Mouse (Mus musculus) liver, adult 2 months (tissue): ENCODE data around the gene Fads6. TPM values are rescaled to one million over a fixed set of nuclear protein-coding genes. Genes with fewer than 3 reads are reported as not detected.

Experiments
- DNase-seq: peaks from one replicate; pipeline ENCODE4 v3.0.0-alpha.2; 2011; ENCODE audit warnings: low read depth, low spot score; ENCODE audit errors: extremely low read depth
- H3K27ac ChIP-seq: fragments of 200-500 bp; replicated peaks from 2 replicates; pipeline ENCODE4 v1.5.1; 2012; ENCODE audit warnings: low read depth, mild to moderate bottlenecking, control low read depth, inconsistent platforms, low read length; ENCODE audit not compliant: insufficient read depth
- H3K27me3 ChIP-seq: fragments of 200-500 bp; 2 replicates; pipeline ENCODE4 v1.6.1; 2012; ENCODE audit warnings: mild to moderate bottlenecking, moderate library complexity, low read length, inconsistent platforms; ENCODE audit not compliant: control insufficient read depth, insufficient read depth
- H3K36me3 ChIP-seq: fragments of 200-500 bp; 2 replicates; pipeline ENCODE4 v1.6.1; 2012; ENCODE audit warnings: low read length, inconsistent platforms; ENCODE audit not compliant: control insufficient read depth, insufficient read depth
- H3K4me1 ChIP-seq: fragments of 200-500 bp; 2 replicates; pipeline ENCODE4 v1.6.1; 2011; ENCODE audit warnings: low read length; ENCODE audit not compliant: control insufficient read depth, insufficient read depth
- H3K4me3 ChIP-seq: fragments of 200-500 bp; 2 replicates; pipeline ENCODE4 v1.5.1; 2011; ENCODE audit warnings: low read depth, mild to moderate bottlenecking, control low read depth, low read length, moderate library complexity; ENCODE audit not compliant: insufficient read depth
- H3K79me2 ChIP-seq: fragments of 200-500 bp; 2 replicates; pipeline ENCODE4 v1.6.1; 2012; ENCODE audit warnings: inconsistent platforms, mild to moderate bottlenecking, low read length, moderate library complexity; ENCODE audit not compliant: control insufficient read depth, insufficient read depth
- H3K9ac ChIP-seq: fragments of 200-500 bp; 2 replicates; pipeline ENCODE4 v1.6.1; 2012; ENCODE audit warnings: low read depth, mild to moderate bottlenecking, control low read depth, inconsistent platforms, low read length
- CTCF ChIP-seq: fragments of 200-500 bp; IDR thresholded peaks from 2 replicates; pipeline ENCODE4 v1.5.1; 2011; ENCODE audit warnings: low read depth, low read length, control low read depth
- POLR2A ChIP-seq: fragments of 200-500 bp; IDR thresholded peaks from 2 replicates; pipeline ENCODE4 v1.6.1; 2011; ENCODE audit warnings: low read length, control low read depth; ENCODE audit not compliant: insufficient read depth; ENCODE audit errors: extremely low read depth
- WGBS: fragments of 180-500 bp; shearing (Covaris S2); methylation state at CpG from one replicate; pipeline ENCODE4 v1.1.7; 2018; 5-methylcytosine and 5-hydroxymethylcytosine counted together
- polyA plus RNA-seq: library from polyadenylated mRNA; depleted of rRNA; stranded (reverse); fragments of >200 nt; gene quantifications from 2 replicates; pipeline ENCODE4 v1.2.3, GENCODE M21; 2012
- total RNA-seq: library from RNA; depleted of rRNA; stranded (reverse); fragments of >200 nt; gene quantifications from 2 replicates; pipeline ENCODE4 v1.2.3, GENCODE M21; 2014

Fads6 gene
- total and polyA plus RNA-seq, 2 experiments: 55.3 to 56.1 TPM

DNA sequence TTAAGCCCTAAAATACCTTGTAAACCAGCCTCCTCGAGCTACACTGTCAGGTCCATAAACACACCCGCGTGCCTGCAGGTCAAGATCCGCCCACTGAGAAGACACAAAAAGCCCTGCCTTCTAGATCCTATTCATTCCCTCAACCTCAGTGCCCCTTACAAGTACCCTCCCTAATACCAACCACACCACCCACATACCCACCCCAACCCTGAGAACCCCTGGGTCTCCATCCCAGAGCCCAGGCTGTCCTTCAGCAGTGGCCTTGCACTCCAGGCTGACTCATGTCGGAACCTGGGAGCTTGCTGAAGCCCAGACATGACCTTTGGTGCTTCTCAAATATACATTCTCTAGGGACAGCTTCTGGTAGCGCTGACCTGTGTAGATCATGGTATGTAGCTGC lies 22.7 kb downstream of the Fads6 start:
- H3K79me2 ChIP-seq: no peaks in the 10 kb centered on the region
- no peak overlapping the region for H3K27ac ChIP-seq
- DNase-seq: no peak
- H3K4me3 ChIP-seq: no peak overlapping the region
- H3K27me3 ChIP-seq: no peaks in the 10 kb centered on the region
- TF ChIP-seq POLR2A: no peak
- no peak for TF ChIP-seq CTCF
- H3K9ac ChIP-seq: no peak overlapping the region
- 93% methylated on average over 6 of the region's 6 CpGs for WGBS
- H3K4me1 ChIP-seq: no peaks in the 10 kb centered on the region; the same call in 1 of the 2 replicates
- H3K36me3 ChIP-seq: no peaks in the 10 kb centered on the region

DNA sequence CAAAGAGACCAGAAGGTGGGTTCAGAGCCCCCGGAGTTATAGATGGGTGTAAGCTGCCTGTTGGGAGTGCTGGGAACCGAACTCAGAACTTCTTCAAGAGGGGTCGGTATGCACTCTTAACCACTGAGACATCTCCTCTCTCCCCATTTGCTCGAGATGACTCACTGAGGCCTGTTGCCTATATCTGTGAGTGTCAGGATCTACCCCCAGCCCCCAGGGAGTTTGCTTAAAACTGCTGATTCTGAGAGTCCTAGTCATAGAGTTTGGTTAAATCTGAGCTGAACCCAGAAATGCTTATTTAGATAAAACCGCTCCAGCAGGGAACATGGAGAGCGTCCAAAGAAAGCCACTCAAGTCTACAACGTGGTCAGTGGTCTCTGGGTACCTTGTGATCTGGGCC lies 23.3 kb downstream of the Fads6 start:
- TF ChIP-seq POLR2A: no peak
- no peak for TF ChIP-seq CTCF
- no peak overlapping the region for H3K27ac ChIP-seq
- no peaks in the 10 kb centered on the region for H3K79me2 ChIP-seq
- no peaks in the 10 kb centered on the region for H3K27me3 ChIP-seq
- H3K4me3 ChIP-seq: no peak overlapping the region
- no peaks in the 10 kb centered on the region for H3K36me3 ChIP-seq
- H3K9ac ChIP-seq: no peak overlapping the region
- H3K4me1 ChIP-seq: no peaks in the 10 kb centered on the region; the same call in 1 of the 2 replicates
- WGBS: 90% methylated on average over 7 of the region's 7 CpGs
- no peak for DNase-seq

DNA sequence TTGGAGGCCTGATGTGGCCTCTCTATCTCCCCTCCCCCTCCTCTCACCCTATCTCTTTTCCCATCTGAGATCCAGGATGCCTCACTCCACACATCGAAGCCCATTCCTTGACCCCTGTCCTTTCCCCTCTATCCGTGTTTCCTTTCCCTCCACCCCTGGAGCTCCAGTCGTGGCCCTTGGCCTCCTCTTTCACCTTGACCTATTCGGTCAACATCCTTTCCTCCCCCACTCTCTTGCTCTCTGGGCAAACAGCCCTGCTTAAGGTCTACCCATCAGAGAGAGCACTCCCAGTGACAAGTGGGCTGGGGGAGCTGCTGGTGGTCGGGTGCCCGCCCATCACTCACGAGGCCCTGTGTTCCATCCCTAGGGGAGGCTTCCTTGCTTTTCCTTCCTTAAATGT lies 23.7 kb downstream of the Fads6 start:
- H3K4me3 ChIP-seq: no peak overlapping the region
- TF ChIP-seq POLR2A (no peak), CTCF (no peak)
- no peak overlapping the region for H3K27ac ChIP-seq
- no peaks in the 10 kb centered on the region for H3K36me3 ChIP-seq
- no peaks in the 10 kb centered on the region for H3K79me2 ChIP-seq
- whole genome bisulfite sequencing: 51% methylated on average over 7 of the region's 7 CpGs
- H3K9ac ChIP-seq: no peak overlapping the region
- H3K27me3 ChIP-seq: no peaks in the 10 kb centered on the region
- DNase-seq: no peak
- H3K4me1 ChIP-seq: no peaks in the 10 kb centered on the region; the same call in 1 of the 2 replicates

DNA sequence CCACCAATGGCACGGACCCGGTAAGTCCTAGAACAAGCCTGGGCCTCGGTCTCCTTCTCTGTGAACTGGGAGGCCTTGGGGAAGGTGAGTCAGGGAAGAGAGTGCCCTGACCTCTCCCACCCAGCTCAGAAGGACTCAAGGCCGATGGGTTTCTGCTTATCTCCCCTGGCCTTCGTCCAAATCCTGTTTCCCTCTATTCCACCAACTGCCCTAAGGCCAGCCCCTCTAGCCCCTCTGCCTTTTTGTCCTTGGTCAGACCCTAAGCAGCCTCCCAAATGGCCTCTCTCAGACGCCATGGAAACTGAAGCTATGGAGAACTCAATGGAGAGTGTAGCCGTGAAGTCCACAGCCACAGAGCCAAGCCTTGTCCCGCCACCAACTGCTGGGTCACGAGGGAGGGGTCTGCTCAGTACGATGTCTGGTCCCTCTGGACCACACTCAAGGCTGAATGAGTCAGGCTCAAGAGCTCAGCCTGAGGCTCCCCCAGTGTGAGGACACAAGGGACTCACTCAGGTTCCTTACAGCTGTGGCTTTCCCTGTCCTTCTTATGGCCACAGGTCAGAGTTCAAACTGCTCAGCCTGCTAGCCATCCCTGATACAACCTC lies 24.5 kb downstream of the Fads6 start:
- H3K27ac ChIP-seq: no peak overlapping the region
- TF ChIP-seq CTCF (no peak), POLR2A (no peak)
- 76% methylated on average over 10 of the region's 10 CpGs for WGBS
- no peaks in the 10 kb centered on the region for H3K27me3 ChIP-seq
- no peak overlapping the region for H3K4me3 ChIP-seq
- no peaks in the 10 kb centered on the region for H3K79me2 ChIP-seq
- no peak overlapping the region for H3K9ac ChIP-seq
- no peaks in the 10 kb centered on the region for H3K36me3 ChIP-seq
- DNase-seq: no peak
- H3K4me1 ChIP-seq: no peaks in the 10 kb centered on the region; the same call in 1 of the 2 replicates

DNA sequence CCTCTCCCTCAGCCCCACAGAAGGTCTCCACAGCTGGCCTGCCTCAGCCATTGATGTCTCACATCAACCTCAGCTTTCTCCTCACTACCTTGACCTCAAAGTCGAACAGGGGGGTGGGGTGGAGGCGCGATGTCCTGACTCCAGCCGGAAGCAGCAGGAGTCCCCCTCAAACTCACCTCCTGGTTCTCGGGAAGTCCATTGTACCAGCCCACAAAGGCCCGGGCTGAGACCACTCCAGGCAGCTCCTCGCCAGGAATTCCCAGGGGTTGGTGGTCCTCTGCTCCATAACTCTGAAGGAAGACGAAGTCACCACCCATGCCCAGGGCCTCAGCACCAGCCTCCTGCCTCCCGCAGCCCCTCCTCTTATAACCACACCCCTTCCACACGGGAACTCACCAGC lies 26.0 kb downstream of the Fads6 start:
- H3K9ac ChIP-seq: no peak overlapping the region
- no peaks in the 10 kb centered on the region; the same call in 1 of the 2 replicates for H3K4me1 ChIP-seq
- no peak overlapping the region for H3K27ac ChIP-seq
- WGBS: 87% methylated on average over 10 of the region's 10 CpGs
- no peaks in the 10 kb centered on the region for H3K79me2 ChIP-seq
- no peak for DNase-seq
- no peak overlapping the region for H3K4me3 ChIP-seq
- H3K27me3 ChIP-seq: peaks cover 7% of the 10 kb centered on the region
- TF ChIP-seq CTCF: no peak
- no peak for TF ChIP-seq POLR2A
- H3K36me3 ChIP-seq: no peaks in the 10 kb centered on the region

DNA sequence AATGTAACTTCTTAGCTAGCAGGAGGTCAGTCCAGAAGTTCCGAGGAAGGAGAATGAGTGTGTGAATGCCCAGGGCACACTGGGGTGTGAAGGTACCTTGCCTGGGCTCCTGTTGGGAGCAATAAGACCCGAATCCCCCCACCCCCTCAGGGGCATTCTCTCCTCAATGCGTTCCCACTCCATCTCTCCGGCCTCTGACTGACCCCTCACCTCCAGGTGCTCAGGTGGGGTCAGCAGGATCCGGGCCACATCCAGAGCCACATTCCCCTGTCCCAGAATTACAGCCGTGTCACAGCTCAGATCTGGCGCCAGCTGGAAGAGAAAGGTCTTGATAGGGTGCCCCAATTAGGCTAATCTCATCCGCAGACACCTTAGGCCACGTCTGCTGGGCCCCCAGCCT lies 26.4 kb downstream of the Fads6 start:
- Histone ChIP-seq H3K79me2 (no peaks in the 10 kb centered on the region), H3K36me3 (no peaks in the 10 kb centered on the region), H3K4me1 (no peaks in the 10 kb centered on the region; the same call in 1 of the 2 replicates), H3K27me3 (peaks cover 9% of the 10 kb centered on the region), H3K4me3 (no peak overlapping the region), H3K27ac (no peak overlapping the region), H3K9ac (no peak overlapping the region)
- TF ChIP-seq CTCF (no peak), POLR2A (no peak)
- 86% methylated on average over 9 of the region's 9 CpGs for WGBS
- no peak for DNase-seq
